Mouse (Mus musculus) brain, adult 2 months (tissue): ENCODE data around the gene Mybpc3.
"Not testable (repeated sequence)": the region's sequence is repeated elsewhere in the genome, so short reads cannot be mapped to it uniquely, and the experiment has no call there.

Experiments used
- DNase-seq: peaks from one replicate; pipeline ENCODE4 v3.0.0; 2011; ENCODE audit warnings: low read depth, low spot score

The Mybpc3 gene

DNA sequence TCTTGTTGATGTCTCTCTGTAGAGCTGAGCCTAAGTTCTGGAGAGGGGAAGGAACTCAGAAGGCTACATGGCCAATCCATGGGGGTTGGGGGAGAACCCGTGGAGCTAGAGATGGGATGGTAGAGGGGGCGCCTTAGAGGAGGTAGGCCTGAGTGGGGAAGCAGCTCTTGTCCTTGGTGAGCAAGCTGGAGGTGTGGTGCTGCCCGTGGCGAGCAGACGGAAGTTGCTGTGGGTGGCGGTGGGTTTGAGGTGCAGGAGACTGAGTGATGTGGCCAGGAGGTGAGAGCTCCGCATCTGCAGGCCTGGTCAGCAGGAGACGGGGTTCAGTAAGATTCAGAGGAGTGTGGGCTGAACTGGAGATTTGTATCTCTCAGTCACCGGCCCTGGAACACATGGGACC, 30.5 kb upstream of the Mybpc3 start:
- no peak for DNase-seq

DNA sequence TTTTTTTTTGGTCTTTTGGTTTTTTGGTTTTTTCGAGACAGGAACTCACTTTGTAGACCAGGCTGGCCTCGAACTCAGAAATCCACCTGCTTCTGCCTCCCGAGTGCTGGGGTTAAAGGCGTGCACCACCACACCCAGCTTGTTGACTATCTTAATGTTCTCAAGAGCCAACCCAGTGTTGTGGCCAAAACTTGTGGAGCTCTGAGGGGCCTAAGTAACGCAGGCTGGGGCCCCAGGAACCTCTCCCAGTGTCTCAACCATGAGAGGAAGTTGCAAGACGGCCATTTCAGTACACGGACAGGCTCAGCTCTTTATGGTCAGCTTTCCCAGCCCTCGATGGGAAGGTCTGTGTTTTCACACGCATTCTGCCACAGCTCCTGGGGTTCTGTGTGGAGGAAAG, 29.0 kb upstream of the Mybpc3 start:
- no peak for DNase-seq

DNA sequence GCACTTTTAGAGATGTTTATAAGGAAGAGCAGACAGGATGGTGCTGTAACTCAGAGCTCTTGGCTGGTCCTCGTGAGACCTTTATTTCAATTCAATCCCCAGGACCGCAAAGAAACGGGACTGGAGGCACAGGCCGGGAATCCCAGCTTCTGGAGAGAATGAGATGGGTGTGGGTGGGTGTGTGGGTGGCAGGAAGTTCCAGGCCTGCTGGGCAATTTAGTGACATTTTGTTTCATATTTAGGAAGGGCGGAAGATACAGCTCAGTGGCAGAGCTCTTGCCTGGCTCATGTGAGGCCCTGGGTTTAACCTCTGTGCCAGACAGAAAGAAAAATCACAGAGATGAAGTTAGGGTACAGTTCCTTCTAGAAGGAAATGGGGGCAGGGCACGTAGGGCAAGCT, 27.7 kb upstream of the Mybpc3 start:
- DNase-seq = peak; percentile 39

DNA sequence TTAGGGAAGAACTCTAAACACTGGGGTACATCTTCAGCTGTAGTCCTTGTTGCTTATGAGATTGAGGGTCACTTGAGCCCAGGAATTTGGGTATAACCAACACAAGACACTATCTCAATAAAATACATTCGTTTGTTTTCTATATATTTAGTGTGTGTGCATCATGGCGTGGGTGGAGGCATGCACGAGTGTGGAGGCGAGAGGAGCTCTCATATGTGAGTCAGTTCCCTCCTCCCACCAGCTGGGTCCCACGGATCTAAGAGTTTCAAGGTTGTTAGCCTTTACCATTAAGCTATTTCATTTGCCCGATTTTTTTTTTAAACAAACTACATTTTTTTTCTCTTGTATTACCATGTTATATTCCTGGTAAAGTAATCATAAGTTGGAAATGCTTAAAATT, 27.1 kb upstream of the Mybpc3 start:
- peak; percentile 67 for DNase-seq

DNA sequence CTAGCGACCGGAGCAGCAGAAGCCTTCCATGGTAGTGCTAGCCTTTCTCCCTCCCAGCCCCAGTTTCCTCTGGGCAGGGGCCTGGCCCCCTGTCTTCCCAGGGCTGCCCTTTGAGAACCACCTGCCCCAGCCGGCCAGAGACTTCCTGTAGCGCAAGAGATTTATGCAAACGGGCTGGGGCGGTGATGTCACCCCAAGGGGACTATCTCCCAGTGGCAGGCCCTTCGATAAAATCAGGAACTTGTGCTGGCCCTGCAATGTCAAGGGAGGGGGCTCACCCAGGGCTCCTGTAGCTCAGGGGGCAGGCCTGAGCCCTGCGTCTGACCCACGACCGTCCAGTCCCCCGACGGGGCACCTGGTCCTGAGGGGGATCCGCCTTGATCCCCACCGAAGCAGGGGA, 21.4 kb upstream of the Mybpc3 start:
- DNase-seq = peak; percentile 30

DNA sequence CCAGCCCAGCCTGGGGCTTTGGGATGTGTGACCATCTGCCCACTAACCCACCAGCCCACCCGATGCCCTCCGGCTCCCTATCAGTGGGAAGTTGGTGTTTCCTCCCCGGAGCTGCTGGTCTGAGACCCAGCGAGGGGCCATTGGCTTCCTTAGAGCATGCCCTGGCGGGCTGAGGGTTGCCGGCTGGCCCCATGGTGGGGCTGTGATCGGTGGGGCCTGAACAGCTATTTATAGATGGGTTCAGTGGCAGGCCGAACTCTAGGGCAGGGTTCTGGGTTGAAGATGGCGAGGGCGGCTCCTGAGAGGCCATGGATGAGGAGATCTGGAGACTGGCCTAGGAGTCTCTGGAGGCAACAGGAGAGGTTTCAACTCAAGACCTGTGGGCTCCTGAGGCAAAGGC, 20.9 kb upstream of the Mybpc3 start:
- DNase-seq = no peak

DNA sequence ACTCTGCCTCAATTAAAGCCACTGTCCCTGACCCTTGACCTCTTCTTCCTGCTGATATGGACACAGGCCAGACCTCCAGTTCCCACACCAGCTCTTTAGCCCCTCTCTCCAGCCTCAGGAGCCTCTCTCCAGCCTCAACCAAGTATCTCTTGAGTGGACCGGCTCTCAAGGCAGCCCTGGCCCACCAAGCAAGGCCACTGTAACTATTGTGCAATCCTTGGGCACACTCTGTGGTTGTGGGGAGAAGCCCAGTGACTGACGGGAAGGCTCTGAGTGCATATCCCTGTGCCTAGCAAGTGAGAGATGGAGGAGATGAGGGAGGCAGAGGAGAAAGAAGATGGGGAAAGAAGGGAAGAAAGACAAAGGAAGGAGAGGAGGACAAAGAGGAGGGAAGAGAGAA, 19.8 kb upstream of the Mybpc3 start:
- DNase-seq = no peak

DNA sequence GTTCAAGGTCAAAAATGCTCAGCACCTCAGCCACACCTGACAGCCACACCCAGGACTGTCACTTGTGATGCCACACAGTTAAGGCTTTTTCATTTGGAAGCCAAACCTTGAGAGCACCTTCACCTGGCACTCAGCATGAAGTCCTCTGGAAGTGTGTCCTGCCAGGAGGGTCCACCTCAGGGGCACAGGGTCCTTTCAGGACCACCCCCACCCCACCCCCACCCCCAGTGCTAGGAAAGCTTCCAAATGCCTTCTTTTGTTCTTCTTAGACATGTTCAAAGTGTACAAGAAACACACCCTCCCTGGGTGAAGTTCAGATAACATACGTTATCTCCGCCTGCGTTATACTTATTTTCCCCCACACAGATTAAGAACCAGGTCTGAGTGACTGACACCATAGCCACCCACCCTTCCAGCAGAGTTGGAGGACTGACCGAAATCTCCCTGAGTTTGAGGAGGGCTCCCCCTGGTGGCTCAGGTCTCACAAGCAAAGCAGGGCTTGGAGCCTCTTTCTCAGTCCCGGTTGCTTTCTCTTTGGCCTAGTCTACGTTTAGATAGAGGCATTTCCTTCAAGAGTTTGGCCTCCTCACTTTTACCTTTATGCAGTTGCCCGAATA, 16.7 kb upstream of the Mybpc3 start:
- peak; percentile 96 for DNase-seq

DNA sequence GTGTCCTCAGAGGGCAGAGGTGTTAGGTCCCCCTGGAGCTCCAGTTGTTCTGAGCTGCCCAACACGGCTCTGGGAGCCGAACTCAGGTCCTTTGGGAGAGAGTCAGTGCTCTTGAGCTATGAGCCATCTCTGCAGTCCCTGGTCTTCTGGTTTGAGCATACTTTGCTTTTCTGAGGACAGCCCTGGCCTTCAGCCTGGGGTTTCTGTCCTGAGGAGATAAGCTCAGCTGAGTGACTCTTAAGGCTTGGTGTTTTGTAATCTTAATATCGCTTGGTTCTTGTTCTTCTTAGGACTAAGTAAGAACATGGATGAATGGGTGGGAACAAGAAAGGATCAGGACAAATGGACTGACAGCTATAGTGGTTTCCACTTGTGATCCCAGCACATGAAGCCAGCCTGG, 9.8 kb upstream of the Mybpc3 start:
- DNase-seq = no peak

DNA sequence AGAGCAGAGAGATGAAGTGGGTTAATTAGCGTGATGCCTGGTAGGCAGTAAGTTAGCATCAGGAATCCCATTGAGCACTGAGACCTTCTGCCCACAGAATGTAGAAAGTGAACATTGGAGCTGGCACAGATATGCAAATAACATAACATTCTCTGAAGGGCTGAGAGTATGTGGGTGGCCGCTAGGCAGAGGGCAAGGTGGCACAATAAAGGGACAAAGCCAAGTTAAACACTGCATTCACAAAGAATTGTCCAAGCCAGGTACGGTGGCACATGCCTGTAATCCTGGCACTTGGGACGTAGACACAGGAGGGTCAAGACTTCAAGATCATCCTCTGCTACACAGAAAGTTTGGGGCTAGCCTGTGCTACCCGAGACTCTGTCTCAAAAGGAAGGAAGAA, 8.7 kb upstream of the Mybpc3 start:
- no peak for DNase-seq

DNA sequence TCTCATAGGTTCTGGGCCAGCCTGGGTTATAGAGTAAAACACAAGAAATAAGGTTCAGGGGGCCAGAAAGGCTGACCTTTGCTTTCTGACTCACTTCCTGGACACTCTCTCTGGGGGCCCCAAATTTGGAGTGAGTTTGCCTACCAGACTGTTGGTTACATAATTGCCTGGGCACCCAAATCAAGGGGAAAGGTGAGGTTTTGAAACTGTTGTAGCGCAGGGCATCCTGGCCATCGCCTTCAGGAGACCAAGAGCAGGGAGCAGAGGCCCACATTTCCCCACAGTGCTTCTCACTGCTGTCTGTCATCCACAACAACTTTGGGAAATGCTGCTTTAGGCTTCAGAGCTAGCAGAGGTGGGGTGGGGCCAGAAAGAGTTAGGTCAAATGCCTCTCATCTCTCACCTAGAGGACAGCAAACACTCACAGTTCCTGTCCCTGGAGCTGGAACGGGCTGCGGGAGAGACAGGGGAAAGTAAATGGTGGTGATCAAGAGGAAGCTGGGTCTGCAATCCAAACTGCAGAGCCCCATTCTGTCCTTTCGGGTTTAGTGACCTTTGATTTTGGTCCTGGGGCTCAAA, 8.0 kb upstream of the Mybpc3 start:
- DNase-seq = no peak

DNA sequence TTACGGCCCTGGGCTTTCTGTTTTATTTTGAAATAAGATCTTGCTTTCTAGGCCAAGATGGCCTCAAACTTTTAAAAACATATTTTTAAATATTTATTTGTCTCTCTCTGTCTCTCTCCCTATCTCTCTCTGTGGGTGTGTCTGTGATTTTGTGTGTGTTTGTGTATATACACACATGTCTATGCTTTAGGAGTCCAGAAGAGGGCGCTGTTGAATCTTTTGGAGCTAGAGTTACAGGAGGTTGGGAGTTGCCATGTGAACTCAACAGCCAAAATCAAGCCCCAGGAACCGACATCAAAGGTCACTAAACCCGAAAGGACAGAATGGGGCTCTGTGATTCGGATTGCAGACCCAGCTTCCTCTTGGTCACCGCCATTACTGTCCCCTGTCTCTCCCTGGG, 7.5 kb upstream of the Mybpc3 start:
- no peak for DNase-seq

DNA sequence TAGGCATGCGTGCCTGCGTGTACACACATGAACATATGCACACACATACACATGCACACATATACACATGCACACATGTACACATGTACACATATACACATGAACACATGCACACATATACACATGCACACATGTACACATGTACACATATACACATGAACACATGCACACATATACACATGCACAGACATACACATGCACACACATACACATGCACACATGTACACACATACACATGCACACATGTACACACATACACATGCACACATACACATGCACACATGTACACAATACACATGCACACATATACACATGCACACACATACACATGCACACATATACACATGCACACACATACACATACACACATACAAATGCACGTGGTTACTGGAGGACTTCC, 6.1 kb upstream of the Mybpc3 start:
- not testable (repeated sequence) for DNase-seq

DNA sequence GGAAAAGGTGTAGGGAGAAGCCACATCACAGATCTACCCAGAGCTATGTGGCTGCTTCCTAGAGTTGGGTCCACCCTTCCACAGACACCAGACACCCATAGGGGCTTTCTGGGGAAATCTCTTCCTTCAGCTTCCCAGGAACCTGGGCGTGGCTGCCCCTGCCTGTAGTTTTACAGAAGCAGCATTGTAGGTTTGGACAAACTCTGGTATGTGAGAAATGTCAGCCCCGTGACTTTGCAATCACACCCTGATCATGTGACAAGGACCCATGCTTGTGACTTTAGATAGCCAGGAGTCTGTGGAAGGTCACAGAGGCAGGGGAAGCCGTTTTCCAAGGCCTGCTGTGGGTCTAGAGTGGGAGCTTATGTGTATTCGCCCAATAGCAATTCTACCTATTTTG, 5.5 kb upstream of the Mybpc3 start:
- DNase-seq = no peak

DNA sequence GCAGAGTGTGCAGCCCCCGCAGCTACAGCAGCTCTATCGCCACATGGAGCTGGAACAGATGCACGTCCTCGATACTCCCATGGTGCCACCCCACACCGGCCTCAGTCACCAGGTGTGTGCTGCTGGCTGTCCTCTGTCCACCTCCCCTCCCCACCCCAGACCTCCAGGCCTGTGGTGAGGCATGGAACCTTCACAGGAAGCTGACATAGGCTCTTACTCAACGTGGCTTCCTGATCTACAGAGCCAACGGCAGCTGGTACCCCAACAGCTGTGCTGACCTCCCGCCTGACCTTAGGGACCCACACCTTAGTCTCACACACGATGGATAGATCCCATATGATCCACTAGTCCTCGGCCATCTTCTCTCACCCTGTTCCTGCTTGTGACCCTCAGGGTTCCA, 4.6 kb upstream of the Mybpc3 start:
- DNase-seq = no peak

DNA sequence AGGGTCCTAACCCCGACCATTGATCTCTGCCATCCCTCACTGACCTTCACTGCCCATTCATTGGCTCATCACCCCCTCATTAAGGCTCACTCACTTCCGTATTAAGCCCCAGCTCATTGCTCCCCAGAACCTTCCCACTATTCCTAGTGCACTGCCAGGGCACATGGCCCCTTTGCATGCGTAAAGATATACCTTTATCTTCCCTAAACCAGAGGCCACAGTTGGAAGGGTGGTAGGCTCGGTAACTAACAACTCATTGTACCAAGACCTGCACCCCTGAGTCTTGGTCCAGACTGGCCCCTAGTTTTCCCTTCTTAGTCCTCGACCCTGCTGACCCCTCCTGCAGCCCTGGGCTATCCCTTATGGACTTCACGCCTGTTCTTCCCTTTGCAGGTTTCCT, 4.1 kb upstream of the Mybpc3 start:
- DNase-seq = no peak

DNA sequence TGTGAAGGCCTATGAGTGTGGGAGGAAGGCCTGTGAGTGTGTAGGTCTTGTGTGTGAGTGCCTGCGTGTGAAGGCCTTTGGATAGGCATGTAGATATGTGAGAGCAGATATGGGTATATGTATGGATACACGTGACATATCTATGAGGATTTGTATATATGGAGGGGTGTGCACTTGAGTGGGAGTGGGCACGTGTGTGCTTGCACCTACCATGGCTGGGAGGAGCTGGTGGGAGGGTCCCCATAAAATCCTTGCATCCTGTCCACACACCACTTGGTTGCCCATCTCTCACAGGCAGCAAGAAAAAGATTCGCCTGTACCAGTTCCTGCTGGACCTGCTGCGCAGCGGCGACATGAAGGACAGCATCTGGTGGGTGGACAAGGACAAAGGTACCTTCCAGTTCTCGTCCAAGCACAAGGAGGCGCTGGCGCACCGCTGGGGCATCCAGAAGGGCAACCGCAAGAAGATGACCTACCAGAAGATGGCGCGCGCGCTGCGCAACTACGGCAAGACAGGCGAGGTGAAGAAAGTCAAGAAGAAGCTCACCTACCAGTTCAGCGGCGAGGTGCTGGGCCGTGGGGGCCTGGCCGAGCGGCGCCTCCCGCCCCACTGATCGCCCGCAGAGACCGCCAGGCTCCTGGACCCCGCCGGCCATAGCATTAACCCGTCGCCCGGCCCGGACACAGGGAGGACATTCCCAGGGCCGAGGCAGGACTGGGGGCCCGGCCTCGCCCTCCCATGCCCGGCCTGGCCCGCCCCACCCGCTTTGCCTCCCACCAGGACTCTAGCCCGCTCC, 3.0 kb upstream of the Mybpc3 start:
- DNase-seq = peak; percentile 97

DNA sequence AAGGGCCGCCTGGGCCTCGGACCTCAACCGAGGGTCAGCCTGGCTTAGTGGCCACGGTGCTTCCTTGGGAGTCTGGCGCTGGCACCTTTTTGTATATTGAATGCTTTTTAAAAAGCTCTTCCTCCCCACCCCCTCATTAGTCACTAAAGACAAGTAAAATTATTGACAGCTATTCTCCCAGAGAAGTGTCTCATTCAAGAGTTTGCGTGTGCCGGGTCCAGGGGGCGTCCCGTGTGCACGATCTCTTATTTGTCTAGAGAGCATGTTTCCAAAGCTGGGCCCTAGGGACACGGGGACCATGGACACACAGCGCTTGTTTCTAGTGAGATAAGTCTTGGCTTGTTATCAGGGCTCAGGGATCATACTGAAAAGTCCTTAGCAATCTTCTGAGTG, 2.4 kb upstream of the Mybpc3 start:
- no peak for DNase-seq

DNA sequence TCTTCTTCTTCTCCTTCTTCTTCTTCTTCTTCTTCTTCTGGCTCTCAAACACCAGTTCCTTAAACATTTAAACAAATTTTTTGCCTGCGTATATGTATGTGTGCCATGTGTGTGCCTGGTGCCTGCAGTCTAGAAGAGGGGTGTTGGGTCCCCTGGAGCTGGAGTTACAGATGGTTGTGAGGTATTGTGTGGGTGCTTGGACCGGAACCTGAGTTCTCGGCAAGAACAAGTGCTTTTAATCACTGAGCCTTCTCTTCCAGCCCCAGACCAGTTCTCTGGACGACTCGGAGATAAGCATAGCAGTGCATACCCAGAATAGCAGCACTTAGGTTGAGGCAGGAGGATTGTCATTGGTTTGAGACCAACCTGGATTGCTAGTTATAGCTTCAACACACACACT, 1.1 kb upstream of the Mybpc3 start:
- DNase-seq = peak; percentile 69

DNA sequence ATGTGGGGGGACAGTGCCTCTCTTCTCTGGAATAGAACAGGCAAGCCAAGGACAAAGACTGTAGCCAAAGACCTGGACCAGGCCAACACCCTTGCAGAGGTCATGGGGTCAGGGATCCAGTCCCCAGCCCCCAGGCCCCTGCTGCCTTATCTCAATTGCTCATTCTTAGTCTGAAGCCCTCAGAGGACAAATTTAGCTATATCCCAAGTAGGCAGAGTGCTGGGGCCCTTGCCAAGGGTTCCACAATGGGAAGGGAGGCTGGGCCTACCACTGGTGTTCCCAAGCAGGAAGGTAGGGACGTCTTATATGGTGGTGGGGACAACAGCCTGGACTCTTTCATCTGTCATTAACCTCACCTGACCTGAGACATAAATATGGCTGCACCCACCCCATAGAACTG, 703 bp downstream of the Mybpc3 start:
- DNase-seq = no peak

DNA sequence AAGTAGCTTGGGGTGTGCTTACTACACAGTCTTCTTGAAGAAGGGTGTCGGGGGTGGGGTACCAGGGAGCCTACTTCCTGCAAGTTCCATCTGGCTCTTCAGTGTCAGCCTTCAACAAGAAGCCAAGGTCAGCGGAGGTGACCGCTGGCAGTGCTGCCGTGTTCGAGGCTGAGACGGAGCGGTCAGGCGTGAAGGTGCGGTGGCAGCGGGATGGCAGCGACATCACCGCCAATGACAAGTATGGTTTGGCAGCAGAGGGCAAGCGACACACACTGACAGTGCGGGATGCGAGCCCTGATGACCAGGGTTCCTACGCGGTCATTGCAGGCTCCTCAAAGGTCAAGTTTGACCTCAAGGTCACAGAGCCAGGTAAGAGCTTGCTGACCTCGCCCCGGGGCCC, 1.1 kb downstream of the Mybpc3 start:
- DNase-seq = peak; percentile 91

DNA sequence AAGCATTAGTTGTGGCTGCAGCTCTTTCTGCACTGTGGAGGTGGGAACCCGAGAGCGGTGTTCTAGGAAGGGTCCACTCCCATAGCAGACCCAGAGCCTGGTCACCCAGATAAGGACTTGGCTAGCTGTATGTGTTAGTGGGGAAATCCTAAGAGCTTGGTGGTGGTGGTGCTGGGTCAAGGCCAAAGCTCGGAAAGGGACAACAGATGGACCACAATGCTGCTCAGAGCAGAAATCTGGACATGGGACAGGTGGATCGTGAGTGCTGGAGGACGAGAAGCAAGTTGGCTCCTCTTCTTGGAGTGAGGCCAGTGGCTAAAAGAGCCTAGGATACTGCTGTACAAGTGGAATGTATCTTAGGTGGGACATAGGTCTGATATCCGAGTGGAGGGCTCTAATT, 1.6 kb downstream of the Mybpc3 start:
- DNase-seq = peak; percentile 99

DNA sequence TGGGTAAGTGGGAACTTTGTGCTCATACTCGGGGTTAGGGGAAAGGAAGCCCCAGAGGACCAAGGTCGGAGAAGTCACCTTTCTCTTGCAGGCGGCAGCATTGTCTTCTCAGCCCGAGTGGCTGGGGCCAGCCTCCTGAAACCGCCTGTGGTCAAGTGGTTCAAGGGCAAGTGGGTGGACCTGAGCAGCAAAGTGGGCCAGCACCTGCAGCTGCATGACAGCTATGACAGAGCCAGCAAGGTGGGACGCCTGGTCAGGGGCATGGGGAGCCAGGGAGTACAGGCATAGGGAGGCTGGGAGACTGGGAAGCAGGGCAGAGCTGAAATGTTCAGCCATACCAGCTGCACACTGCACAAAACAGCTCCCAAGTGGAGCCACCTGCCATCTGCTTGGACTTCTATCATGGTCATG, 2.3 kb downstream of the Mybpc3 start:
- DNase-seq = peak; percentile 76
